22 mouse cellular contexts compared by ENCODE assay signal in genomic region chr6:18543878-18544277, GRCm38 (mm10). TPM values are rescaled to one million over a fixed set of nuclear protein-coding genes. Genes with fewer than 3 reads are reported as not detected.
A peak's percentile ranks its signal among the peaks of the same experiment; 100 is the strongest.
DNase-seq lines count a peak whose midpoint lies in the region; ATAC-seq and TF ChIP-seq lines count a peak whose summit lies in the region.
"Had no signal": no experiment of that assay in that cellular context is flagged by ENCODE, and none has a peak within 500 bp of the region (broad histone marks: within the 10 kb centered on the region; RNA-seq: fewer than 3 reads in every experiment).

No protein-coding gene starts in this region.

- no peak overlapping the region for H3K27ac ChIP-seq in intestine, postnatal 0 days (ENCODE audit: low read depth, low read length)
- no peak overlapping the region for H3K27ac ChIP-seq in intestine, embryonic 16.5 days (ENCODE audit: low read length)
- H3K27ac ChIP-seq in kidney, adult 2 months (ENCODE audit: insufficient read depth, low read depth, low read length) = no peak overlapping the region
- H3K27ac ChIP-seq in kidney, embryonic 16.5 days (ENCODE audit: low read length) = no peak overlapping the region
- H3K27ac ChIP-seq in hindbrain, embryonic 14.5 days = no peak overlapping the region
- H3K27ac ChIP-seq: embryonic facial prominence, embryonic 13.5 days; forebrain, embryonic 12.5 days; heart, embryonic 10.5 days; hindbrain, embryonic 12.5 days had no signal

- TF ChIP-seq POLR2A in kidney, adult 2 months (IDR thresholded peaks at IDR 0.05; ENCODE audit: low read depth, low read length) = no peak

- TF ChIP-seq CTCF in intestine, postnatal 0 days (IDR thresholded peaks at IDR 0.05; ENCODE audit: low read depth) = no peak
- TF ChIP-seq CTCF in kidney, adult 2 months (conservative IDR thresholded peaks at IDR 0.05; ENCODE audit: insufficient read depth, insufficient read length, low read depth, low read length) = no peak

- no peaks in the 10 kb centered on the region for H3K9me3 ChIP-seq in intestine, postnatal 0 days (ENCODE audit: control insufficient read depth)
- H3K9me3 ChIP-seq in intestine, embryonic 16.5 days (ENCODE audit: control insufficient read depth, low read length) = no peaks in the 10 kb centered on the region
- H3K9me3 ChIP-seq in kidney, embryonic 16.5 days (ENCODE audit: low read length) = no peaks in the 10 kb centered on the region
- H3K9me3 ChIP-seq in hindbrain, embryonic 14.5 days (ENCODE audit: control insufficient read depth, low read length) = no peaks in the 10 kb centered on the region
- H3K9me3 ChIP-seq: embryonic facial prominence, embryonic 13.5 days; forebrain, embryonic 12.5 days; G1E; heart, embryonic 10.5 days; hindbrain, embryonic 12.5 days had no signal

- 0 out of 2 replicates have a peak, but pooled peaks cover 3% of the 10 kb centered on the region for H3K4me1 ChIP-seq in intestine, postnatal 0 days (replicated peaks; ENCODE audit: control insufficient read depth, insufficient read depth, low read length)
- H3K4me1 ChIP-seq in intestine, embryonic 16.5 days (ENCODE audit: control insufficient read depth, insufficient read depth, low read length) = no peaks in the 10 kb centered on the region
- peaks cover 3% of the 10 kb centered on the region; the same call in 1 of the 2 replicates for H3K4me1 ChIP-seq in kidney, adult 2 months (ENCODE audit: control insufficient read depth, insufficient read depth, low read length)
- no peaks in the 10 kb centered on the region for H3K4me1 ChIP-seq in kidney, embryonic 16.5 days (ENCODE audit: insufficient read depth, low read length)
- H3K4me1 ChIP-seq in hindbrain, embryonic 14.5 days (replicated peaks; ENCODE audit: control insufficient read depth, insufficient read depth, low read length) = 0 out of 2 replicates have a peak, but pooled peaks cover 6% of the 10 kb centered on the region

- no peak overlapping the region for H3K9ac ChIP-seq in intestine, postnatal 0 days (ENCODE audit: low read depth, low read length)
- H3K9ac ChIP-seq in intestine, embryonic 16.5 days (ENCODE audit: low read depth, low read length) = no peak overlapping the region
- no peak overlapping the region for H3K9ac ChIP-seq in kidney, embryonic 16.5 days (replicated peaks; ENCODE audit: low read length)
- no peak overlapping the region for H3K9ac ChIP-seq in hindbrain, embryonic 14.5 days
- H3K9ac ChIP-seq: embryonic facial prominence, embryonic 13.5 days; forebrain, embryonic 12.5 days; hindbrain, embryonic 12.5 days had no signal

- DNase-seq in kidney, adult 2 months = peak; percentile 84
- DNase-seq in kidney, postnatal 25 days = peak; percentile 39 to 52
- no peak for DNase-seq in hindbrain, embryonic 14.5 days (ENCODE audit: low spot score)
- DNase-seq in spleen, postnatal 4 days (ENCODE audit: low spot score in 2 of 2) = no peak
- DNase-seq: adrenal gland, postnatal 14 days; B cell, adult 2 months; cerebellum, adult 11-12 months; cerebellum, adult 9-10 months; cerebellum, postnatal 25 days; heart, adult 18-20 months; heart, postnatal 10 days; heart, postnatal 4 days had no signal

- WGBS in intestine, postnatal 0 days = 57% methylated on average over 2 of the region's 2 CpGs
- 70% methylated on average over 2 of the region's 2 CpGs for WGBS in intestine, embryonic 16.5 days
- 48% methylated on average over 2 of the region's 2 CpGs for WGBS in kidney, adult 2 months
- 68% methylated on average over 2 of the region's 2 CpGs for WGBS in kidney, embryonic 16.5 days
- 56% methylated on average over 2 of the region's 2 CpGs for WGBS in hindbrain, embryonic 14.5 days

- H3K4me3 ChIP-seq in intestine, postnatal 0 days (ENCODE audit: low read depth, low read length) = no peak overlapping the region
- no peak overlapping the region for H3K4me3 ChIP-seq in intestine, embryonic 16.5 days (ENCODE audit: low read length)
- H3K4me3 ChIP-seq in kidney, adult 2 months (ENCODE audit: insufficient read depth, low read depth, low read length) = no peak overlapping the region
- H3K4me3 ChIP-seq in kidney, embryonic 16.5 days (ENCODE audit: low read length) = no peak overlapping the region
- H3K4me3 ChIP-seq in hindbrain, embryonic 14.5 days (replicated peaks; ENCODE audit: low read length) = no peak overlapping the region
- H3K4me3 ChIP-seq: embryonic facial prominence, embryonic 13.5 days; forebrain, embryonic 12.5 days; heart, embryonic 10.5 days; hindbrain, embryonic 12.5 days had no signal

- H3K36me3 ChIP-seq in intestine, postnatal 0 days (ENCODE audit: control insufficient read depth, insufficient read depth) = no peaks in the 10 kb centered on the region
- no peaks in the 10 kb centered on the region for H3K36me3 ChIP-seq in intestine, embryonic 16.5 days (ENCODE audit: control insufficient read depth, insufficient read depth, low read length)
- H3K36me3 ChIP-seq in kidney, adult 2 months (ENCODE audit: control insufficient read depth, insufficient read depth, low read length) = no peaks in the 10 kb centered on the region
- no peaks in the 10 kb centered on the region for H3K36me3 ChIP-seq in kidney, embryonic 16.5 days (ENCODE audit: insufficient read depth, low read length)
- no peaks in the 10 kb centered on the region for H3K36me3 ChIP-seq in hindbrain, embryonic 14.5 days (replicated peaks; ENCODE audit: control insufficient read depth, insufficient read depth)
- H3K36me3 ChIP-seq: embryonic facial prominence, embryonic 13.5 days; forebrain, embryonic 12.5 days; G1E; heart, embryonic 10.5 days; hindbrain, embryonic 12.5 days had no signal

- peak; percentile 83 for ATAC-seq in intestine, postnatal 0 days
- ATAC-seq in intestine, embryonic 16.5 days = no peak
- ATAC-seq in kidney, embryonic 16.5 days (ENCODE audit: low FRiP score, low TSS enrichment) = peak; percentile 80
- ATAC-seq in hindbrain, embryonic 14.5 days (ENCODE audit: low FRiP score) = no peak
- no peak for ATAC-seq in activated CD4-positive, CD25-positive, alpha-beta regulatory T cell, adult 4 months
- ATAC-seq: CD4-positive, CD25-positive, alpha-beta regulatory T cell, adult 4 months had no signal

- no peak overlapping the region for H3K4me2 ChIP-seq in intestine, postnatal 0 days (replicated peaks; ENCODE audit: low read depth)
- no peak overlapping the region for H3K4me2 ChIP-seq in intestine, embryonic 16.5 days (ENCODE audit: low read depth, low read length)
- no peak overlapping the region for H3K4me2 ChIP-seq in kidney, embryonic 16.5 days (replicated peaks; ENCODE audit: low read depth, low read length)
- no peak overlapping the region for H3K4me2 ChIP-seq in hindbrain, embryonic 14.5 days (replicated peaks)
- H3K4me2 ChIP-seq: embryonic facial prominence, embryonic 13.5 days; forebrain, embryonic 12.5 days; hindbrain, embryonic 12.5 days had no signal

- H3K27me3 ChIP-seq in intestine, postnatal 0 days (replicated peaks; ENCODE audit: control insufficient read depth, insufficient read depth, low read length) = no peaks in the 10 kb centered on the region
- H3K27me3 ChIP-seq in intestine, embryonic 16.5 days (replicated peaks; ENCODE audit: control insufficient read depth, insufficient read depth, low read length) = no peaks in the 10 kb centered on the region
- no peaks in the 10 kb centered on the region for H3K27me3 ChIP-seq in kidney, adult 2 months (replicated peaks; ENCODE audit: control insufficient read depth, insufficient read depth, low read length)
- no peaks in the 10 kb centered on the region for H3K27me3 ChIP-seq in kidney, embryonic 16.5 days (ENCODE audit: insufficient read depth, low read length)
- no peaks in the 10 kb centered on the region for H3K27me3 ChIP-seq in hindbrain, embryonic 14.5 days (ENCODE audit: control insufficient read depth, insufficient read depth, low read length)
- H3K27me3 ChIP-seq: embryonic facial prominence, embryonic 13.5 days; forebrain, embryonic 12.5 days; hindbrain, embryonic 12.5 days had no signal

RNA-seq across cellular contexts. Expression of gene Cttnbp2, which starts 29.2 kb away (rescaled TPM):
- polyA plus RNA-seq in intestine, postnatal 0 days (2015; fragmentation: Nextera tagmentation; extraction: Ambion mirVana) = 6.3 and 10.1 TPM in 2 replicates
- 9.0 and 9.7 TPM in 2 replicates for polyA plus RNA-seq in intestine, embryonic 16.5 days (2015; fragmentation: Nextera tagmentation; extraction: Ambion mirVana)
- 5.7 and 6.2 TPM in 2 replicates for polyA plus RNA-seq in kidney, adult 2 months (2012; rRNA removed)
- polyA plus RNA-seq in kidney, embryonic 16.5 days (2015; fragmentation: Nextera tagmentation; extraction: Ambion mirVana) = 19.3 and 21.2 TPM in 2 replicates
- 47.4 and 48.7 TPM in 2 replicates for polyA plus RNA-seq in hindbrain, embryonic 14.5 days (2014; fragmentation: Nextera tagmentation; extraction: Ambion mirVana)
- polyA plus RNA-seq in activated CD4-positive, CD25-positive, alpha-beta regulatory T cell, adult 4 months (2017; shearing (Covaris generic)) = not detected
- polyA plus RNA-seq: G1E had no signal

Comparison
In these comparisons a context has a peak if more than half of its experiments do, and no peak if none do; other contexts are left out.
1. ATAC-seq: peak in intestine, postnatal 0 days (single experiment) and kidney, embryonic 16.5 days (single experiment); none in intestine, embryonic 16.5 days (single experiment), hindbrain, embryonic 14.5 days (single experiment) and activated CD4-positive, CD25-positive, alpha-beta regulatory T cell, adult 4 months (single experiment).
2. DNase-seq: peak in kidney, adult 2 months (single experiment) and kidney, postnatal 25 days (2 of 2); none in hindbrain, embryonic 14.5 days (single experiment) and spleen, postnatal 4 days (0 of 2).